Mouse (Mus musculus): ENCODE data around the gene Rps27a.

DNA sequence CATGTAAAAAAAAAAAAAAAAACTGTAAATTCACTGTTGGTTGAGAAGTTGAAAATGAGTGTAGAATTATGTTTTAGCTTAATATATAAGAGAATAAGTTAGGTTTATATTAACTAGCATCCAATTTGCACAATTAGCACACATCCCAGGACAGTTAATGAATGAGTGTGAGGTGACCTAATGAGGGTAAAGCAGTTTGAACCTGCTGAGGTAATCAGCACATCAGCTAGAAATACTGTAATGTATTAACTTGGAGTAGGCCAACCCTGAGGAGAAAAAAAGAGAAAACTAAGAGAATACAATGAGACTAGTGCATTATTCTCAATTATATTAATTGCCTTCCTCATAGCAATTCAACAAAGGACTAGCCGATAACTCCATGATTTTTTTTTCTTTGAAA is 38.5 kb downstream of the Rps27a start:
- TF ChIP-seq CTCF (IDR thresholded peaks at IDR 0.05; ENCODE audit: low read depth, low read length) (no peak), POLR2A (IDR thresholded peaks at IDR 0.05; ENCODE audit: extremely low read depth, insufficient read depth, low read length) (no peak)
